Mouse (Mus musculus) mature B cell (primary cell): ENCODE data around the gene Gfod2.

Experiments used
- in situ Hi-C: fragments of 300-500 bp; cut with MboI; formaldehyde crosslinking; loops from 2 replicates; pipeline ENCODE4 v1.14.3; 2019

The Gfod2 gene

GRCm38 (mm10) chr8:105758277-105759108 lies at the start of gene Gfod2:
Gfod2 (minus strand) TSS chr8:105758664.
- in situ Hi-C loops: no loop called here

GRCm38 (mm10) chr8:105807766-105808165 lies 49.3 kb upstream of the Gfod2 start:
- in situ Hi-C loops: no loop called here

GRCm38 (mm10) chr8:105805964-105806363 lies 47.5 kb upstream of the Gfod2 start:
- in situ Hi-C loops: no loop called here

GRCm38 (mm10) chr8:105805346-105805745 lies 46.9 kb upstream of the Gfod2 start:
- in situ Hi-C loops: no loop called here

GRCm38 (mm10) chr8:105804797-105805196 lies 46.3 kb upstream of the Gfod2 start:
- in situ Hi-C loops: no loop called here

- in situ Hi-C loops: no loop called here
These were observed 42.9 kb upstream of the Gfod2 start for GRCm38 (mm10) chr8:105801153-105801904.

- in situ Hi-C loops: no loop called here
These were observed 40.8 kb upstream of the Gfod2 start for GRCm38 (mm10) chr8:105799091-105799812.

GRCm38 (mm10) chr8:105798408-105798807 lies 39.9 kb upstream of the Gfod2 start:
- in situ Hi-C loops: no loop called here

- in situ Hi-C loops: no loop called here
These were observed 37.3 kb upstream of the Gfod2 start for GRCm38 (mm10) chr8:105795785-105796184.

- in situ Hi-C loops: no loop called here
These were observed 35.6 kb upstream of the Gfod2 start for GRCm38 (mm10) chr8:105794009-105794598.

- in situ Hi-C loops: no loop called here
These were observed 34.9 kb upstream of the Gfod2 start for GRCm38 (mm10) chr8:105793331-105793730.

GRCm38 (mm10) chr8:105789626-105790025 lies 31.2 kb upstream of the Gfod2 start:
- in situ Hi-C loops: no loop called here

GRCm38 (mm10) chr8:105788927-105789326 lies 30.5 kb upstream of the Gfod2 start:
- in situ Hi-C loops: no loop called here

- in situ Hi-C loops: no loop called here
These were observed 29.8 kb upstream of the Gfod2 start for GRCm38 (mm10) chr8:105788241-105788640.

GRCm38 (mm10) chr8:105780298-105780697 lies 21.8 kb upstream of the Gfod2 start:
- in situ Hi-C loops: no loop called here

GRCm38 (mm10) chr8:105777833-105778232 lies 19.4 kb upstream of the Gfod2 start:
- in situ Hi-C loops: no loop called here

- in situ Hi-C loops: no loop called here
These were observed 16.0 kb upstream of the Gfod2 start for GRCm38 (mm10) chr8:105774498-105774897.

- in situ Hi-C loops: no loop called here
These were observed 15.0 kb upstream of the Gfod2 start for GRCm38 (mm10) chr8:105773441-105773861.

- in situ Hi-C loops: no loop called here
These were observed 13.1 kb upstream of the Gfod2 start for GRCm38 (mm10) chr8:105771398-105772175.

GRCm38 (mm10) chr8:105770609-105771008 lies 12.1 kb upstream of the Gfod2 start:
- in situ Hi-C loops: no loop called here
